Mouse (Mus musculus) erythroblast, embryonic 14.5 days (primary cell): ENCODE results near the gene Isy1.

Experiments
- GATA1 ChIP-seq: IDR thresholded peaks from 2 replicates; pipeline ENCODE4 v1.6.1; 2012; ENCODE audit warnings: low read length, inconsistent platforms, mixed read lengths
- TAL1 ChIP-seq: IDR thresholded peaks from 3 replicates; pipeline ENCODE4 v1.6.1; 2012; ENCODE audit warnings: low read length, inconsistent platforms, mixed read lengths

DNA sequence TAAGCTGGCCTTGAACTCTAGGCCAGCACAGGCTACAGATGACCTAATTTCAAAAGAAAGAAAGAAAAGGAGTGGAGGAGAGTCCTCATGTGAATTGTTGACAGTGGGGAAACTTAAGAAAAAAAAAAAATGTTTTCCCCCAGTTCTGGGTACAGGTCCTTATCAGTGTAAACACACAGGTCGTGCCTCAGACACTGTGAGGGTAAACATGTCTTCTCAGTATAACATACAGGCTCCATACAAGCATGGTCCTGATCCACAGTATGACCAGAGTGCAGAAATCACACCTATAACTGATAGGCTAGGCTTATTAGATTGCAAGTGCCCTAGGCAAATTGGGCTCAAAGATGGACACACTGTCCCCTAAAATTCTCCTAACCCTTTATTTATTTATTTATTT is 31.8 kb upstream of the Isy1 start:
- TF ChIP-seq GATA1 (no peak), TAL1 (no peak)
